Mouse (Mus musculus) kidney, adult 2 months (tissue): Measurements from ENCODE around the gene Man1a.

Experiments used
- CTCF ChIP-seq: fragments of 200-500 bp; conservative IDR thresholded peaks from 2 replicates; pipeline ENCODE4 v1.5.1; 2011; ENCODE audit warnings: low read depth, mild to moderate bottlenecking, control low read depth, low read length, moderate library complexity, mixed read lengths; ENCODE audit not compliant: insufficient read depth, insufficient read length
- POLR2A ChIP-seq: fragments of 200-500 bp; IDR thresholded peaks from one replicate; pipeline ENCODE4 v1.6.1; 2011; ENCODE audit warnings: low read depth, low read length, control low read depth

DNA sequence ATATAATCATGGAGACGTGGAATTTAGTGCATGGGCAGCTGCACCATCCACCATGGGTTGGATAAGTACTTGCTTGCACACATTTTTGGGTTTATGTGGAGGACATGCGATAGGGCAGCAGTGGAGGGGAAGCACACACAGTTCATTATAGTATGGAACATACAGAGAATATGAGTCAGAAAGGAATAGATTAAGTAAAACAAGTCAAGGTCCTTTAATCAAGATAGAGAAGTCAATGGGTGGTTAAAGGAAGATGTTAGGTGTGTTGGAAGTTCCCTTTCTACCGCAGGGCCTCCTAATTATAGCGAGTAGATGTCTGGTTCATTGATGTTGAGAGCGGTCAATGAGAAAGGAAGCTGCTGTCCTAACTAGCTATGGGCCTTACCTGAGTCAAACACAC, 91.5 kb downstream of the Man1a start:
- no peak for TF ChIP-seq CTCF
- TF ChIP-seq POLR2A: no peak
